Mouse (Mus musculus): Measurements from ENCODE around the gene Hmgn2.
A peak's percentile ranks its signal among the peaks of the same experiment; 100 is the strongest.

Hmgn2 gene

GRCm38 (mm10) chr4:133978021-133978711 lies 9.7 kb upstream of the Hmgn2 start:
- no peak for DNase-seq (ENCODE audit: low spot score in 2 of 2)

- no peak for DNase-seq (ENCODE audit: low spot score in 2 of 2)
Observed at GRCm38 (mm10) chr4:133971741-133972140, 3.3 kb upstream of the Hmgn2 start.

GRCm38 (mm10) chr4:133970876-133971275 lies 2.4 kb upstream of the Hmgn2 start:
- no peak for DNase-seq (ENCODE audit: low spot score in 2 of 2)

GRCm38 (mm10) chr4:133970196-133970595 lies 1.7 kb upstream of the Hmgn2 start:
- no peak for DNase-seq (ENCODE audit: low spot score in 2 of 2)

GRCm38 (mm10) chr4:133969114-133969770 lies 792 bp upstream of the Hmgn2 start:
- peak in 1 of 2 experiments; percentile 16 for DNase-seq (ENCODE audit: low spot score in 2 of 2)

GRCm38 (mm10) chr4:133967866-133968149 lies 642 bp downstream of the Hmgn2 start:
- DNase-seq (ENCODE audit: low spot score in 2 of 2): peak; percentile 87 to 90

GRCm38 (mm10) chr4:133967138-133967865 lies 1.1 kb downstream of the Hmgn2 start:
- DNase-seq (ENCODE audit: low spot score in 2 of 2): peak; percentile 96 to 98

GRCm38 (mm10) chr4:133966271-133966940 lies 2.0 kb downstream of the Hmgn2 start:
- no peak for DNase-seq (ENCODE audit: low spot score in 2 of 2)

- DNase-seq (ENCODE audit: low spot score in 2 of 2): no peak
Observed at GRCm38 (mm10) chr4:133962566-133962965, 5.9 kb downstream of the Hmgn2 start.

GRCm38 (mm10) chr4:133958884-133959283 lies 9.6 kb downstream of the Hmgn2 start:
- DNase-seq (ENCODE audit: low spot score in 2 of 2): no peak

- no peak for DNase-seq (ENCODE audit: low spot score in 2 of 2)
Observed at GRCm38 (mm10) chr4:133956358-133956757, 12.1 kb downstream of the Hmgn2 start.

- DNase-seq (ENCODE audit: low spot score in 2 of 2): no peak
Observed at GRCm38 (mm10) chr4:133946736-133947135, 21.7 kb downstream of the Hmgn2 start.

- DNase-seq (ENCODE audit: low spot score in 2 of 2): no peak
Observed at GRCm38 (mm10) chr4:133943791-133944190, 24.7 kb downstream of the Hmgn2 start.

GRCm38 (mm10) chr4:133942679-133943078 lies 25.8 kb downstream of the Hmgn2 start:
- DNase-seq (ENCODE audit: low spot score in 2 of 2): no peak

- DNase-seq (ENCODE audit: low spot score in 2 of 2): no peak
Observed at GRCm38 (mm10) chr4:133941576-133941975, 26.9 kb downstream of the Hmgn2 start.

- no peak for DNase-seq (ENCODE audit: low spot score in 2 of 2)
Observed at GRCm38 (mm10) chr4:133940386-133941260, 27.8 kb downstream of the Hmgn2 start.

GRCm38 (mm10) chr4:133938077-133938476 lies 30.4 kb downstream of the Hmgn2 start:
- DNase-seq (ENCODE audit: low spot score in 2 of 2): no peak

GRCm38 (mm10) chr4:133931785-133932184 lies 36.7 kb downstream of the Hmgn2 start:
- DNase-seq (ENCODE audit: low spot score in 2 of 2): no peak

GRCm38 (mm10) chr4:133931349-133931748 lies 37.1 kb downstream of the Hmgn2 start:
- no peak for DNase-seq (ENCODE audit: low spot score in 2 of 2)

GRCm38 (mm10) chr4:133929278-133929670 lies 39.2 kb downstream of the Hmgn2 start:
- DNase-seq (ENCODE audit: low spot score in 2 of 2): no peak

- DNase-seq (ENCODE audit: low spot score in 2 of 2): no peak
Observed at GRCm38 (mm10) chr4:133928576-133929277, 39.7 kb downstream of the Hmgn2 start.
